ENCODE assay signal across 11 mouse cellular contexts in genomic region chr2:12329068-12329407, GRCm38 (mm10). TPM values are rescaled to one million over a fixed set of nuclear protein-coding genes. Genes with fewer than 3 reads are reported as not detected.
A peak's percentile ranks its signal among the peaks of the same experiment; 100 is the strongest.
DNase-seq lines count a peak whose midpoint lies in the region; ATAC-seq and TF ChIP-seq lines count a peak whose summit lies in the region.
"Had no signal": no experiment of that assay in that cellular context is flagged by ENCODE, and none has a peak within 500 bp of the region (broad histone marks: within the 10 kb centered on the region; RNA-seq: fewer than 3 reads in every experiment).

No protein-coding gene starts in this region.

- H3K4me2 ChIP-seq in midbrain, embryonic 13.5 days (replicated peaks), result peak overlapping the region; percentile 53
- H3K4me2 ChIP-seq in midbrain, embryonic 11.5 days, result no peak overlapping the region
- peak overlapping the region; percentile 22; the same call in 1 of the 2 replicates for H3K4me2 ChIP-seq in limb, embryonic 14.5 days (replicated peaks; ENCODE audit: low read depth, low read length, severe bottlenecking)

- no peak for ATAC-seq in midbrain, embryonic 13.5 days
- no peak for ATAC-seq in midbrain, embryonic 11.5 days (ENCODE audit: low FRiP score)
- ATAC-seq in limb, embryonic 14.5 days (ENCODE audit: low FRiP score, low read depth), result 0 out of 2 replicates have a peak, but pooled peaks have one; percentile 30
- ATAC-seq: lung, postnatal 0 days had no signal

- H3K27ac ChIP-seq in midbrain, embryonic 13.5 days, result no peak overlapping the region
- H3K27ac ChIP-seq in midbrain, embryonic 11.5 days (ENCODE audit: low read depth, low read length), result no peak overlapping the region
- 0 out of 2 replicates have a peak overlapping the region, but pooled peaks have one; percentile 15 for H3K27ac ChIP-seq in limb, embryonic 14.5 days (replicated peaks; ENCODE audit: low read depth, low read length)
- H3K27ac ChIP-seq: gastrocnemius, adult 2 months had no signal

- no peaks in the 10 kb centered on the region for H3K27me3 ChIP-seq in midbrain, embryonic 13.5 days
- H3K27me3 ChIP-seq in midbrain, embryonic 11.5 days (ENCODE audit: control insufficient read depth, insufficient read depth, low read length), result no peaks in the 10 kb centered on the region
- H3K27me3 ChIP-seq in limb, embryonic 14.5 days (ENCODE audit: control insufficient read depth, insufficient read depth, low read length), result no peaks in the 10 kb centered on the region

- peaks cover 22% of the 10 kb centered on the region for H3K4me1 ChIP-seq in midbrain, embryonic 13.5 days (replicated peaks)
- peaks cover 8% of the 10 kb centered on the region for H3K4me1 ChIP-seq in midbrain, embryonic 11.5 days (ENCODE audit: control insufficient read depth, insufficient read depth, low read length)
- peaks cover 7% of the 10 kb centered on the region; the same call in 1 of the 2 replicates for H3K4me1 ChIP-seq in limb, embryonic 14.5 days (ENCODE audit: control insufficient read depth, insufficient read depth, low read length)

- WGBS in midbrain, embryonic 13.5 days, result 33% methylated on average over 5 of the region's 5 CpGs
- WGBS in midbrain, embryonic 11.5 days, result 55% methylated on average over 5 of the region's 5 CpGs
- WGBS in limb, embryonic 14.5 days, result 13% methylated on average over 5 of the region's 5 CpGs

- H3K36me3 ChIP-seq in midbrain, embryonic 13.5 days, result no peaks in the 10 kb centered on the region
- no peaks in the 10 kb centered on the region for H3K36me3 ChIP-seq in midbrain, embryonic 11.5 days (ENCODE audit: control insufficient read depth, insufficient read depth, low read length)
- no peaks in the 10 kb centered on the region for H3K36me3 ChIP-seq in limb, embryonic 14.5 days (ENCODE audit: control insufficient read depth, insufficient read depth, low read length)

- peak; percentile 14 for DNase-seq in embryo, embryonic 10 days (ENCODE audit: low spot score)
- no peak for DNase-seq in embryo, embryonic 9.5 days (ENCODE audit: extremely low spot score)
- DNase-seq in midbrain, embryonic 11.5 days (ENCODE audit: low spot score, missing footprints), result no peak
- peak; percentile 50 for DNase-seq in limb, embryonic 14.5 days (ENCODE audit: low spot score)
- no peak for DNase-seq in adrenal gland, postnatal 25 days
- DNase-seq in spleen, postnatal 36 days (ENCODE audit: low spot score in 2 of 2), result no peak
- no peak for DNase-seq in left cerebral cortex, adult 8-10 months (ENCODE audit: low spot score in 2 of 2)
- DNase-seq: gastrocnemius, adult 2 months; heart, postnatal 14 days had no signal

- TF ChIP-seq POLR2A in limb, embryonic 14.5 days (IDR thresholded peaks at IDR 0.05; ENCODE audit: borderline replicate concordance, extremely low read depth, insufficient read depth, insufficient read length), result no peak

- no peak overlapping the region for H3K9ac ChIP-seq in midbrain, embryonic 13.5 days (replicated peaks)
- H3K9ac ChIP-seq in midbrain, embryonic 11.5 days (ENCODE audit: low read length), result no peak overlapping the region
- no peak overlapping the region for H3K9ac ChIP-seq in limb, embryonic 14.5 days (ENCODE audit: low read depth, low read length, severe bottlenecking)

- H3K4me3 ChIP-seq in midbrain, embryonic 13.5 days (replicated peaks), result no peak overlapping the region
- H3K4me3 ChIP-seq in midbrain, embryonic 11.5 days (ENCODE audit: low read depth, low read length), result no peak overlapping the region
- no peak overlapping the region for H3K4me3 ChIP-seq in limb, embryonic 14.5 days (replicated peaks; ENCODE audit: low read length)
- H3K4me3 ChIP-seq: gastrocnemius, adult 2 months had no signal

- H3K9me3 ChIP-seq in midbrain, embryonic 13.5 days, result no peaks in the 10 kb centered on the region
- H3K9me3 ChIP-seq in midbrain, embryonic 11.5 days (ENCODE audit: control insufficient read depth, low read length), result no peaks in the 10 kb centered on the region
- no peaks in the 10 kb centered on the region for H3K9me3 ChIP-seq in limb, embryonic 14.5 days (ENCODE audit: control insufficient read depth, low read length)

RNA-seq across cellular contexts. Expression of gene Itga8, which starts 27.3 kb away (rescaled TPM):
- 0.95 and 1.7 TPM in 2 replicates for polyA plus RNA-seq in midbrain, embryonic 13.5 days (2015; fragmentation: Nextera tagmentation; extraction: Ambion mirVana)
- polyA plus RNA-seq in midbrain, embryonic 11.5 days (2014; fragmentation: Nextera tagmentation; extraction: Ambion mirVana), result 2.9 and 3.4 TPM in 2 replicates
- polyA plus RNA-seq in limb, embryonic 14.5 days (2012; rRNA removed), result 10.7 and 11.3 TPM in 2 replicates
- 14.6 and 18.4 TPM in 2 replicates for polyA plus RNA-seq in limb, embryonic 14.5 days (2014; fragmentation: Nextera tagmentation; extraction: Ambion mirVana)
- 13.0 and 20.0 TPM in 2 replicates for total RNA-seq in adrenal gland, postnatal 25 days (2021)
- total RNA-seq in left cerebral cortex, adult 8-10 months (2022), result 1 to 10 TPM; 9.1 to 9.3 (median 9.2) TPM

Comparison
In these comparisons a context has a peak if more than half of its experiments do, and no peak if none do; other contexts are left out.
1. DNase-seq: peak in embryo, embryonic 10 days (single experiment) and limb, embryonic 14.5 days (single experiment); none in embryo, embryonic 9.5 days (single experiment), midbrain, embryonic 11.5 days (single experiment), adrenal gland, postnatal 25 days (single experiment), spleen, postnatal 36 days (0 of 2) and left cerebral cortex, adult 8-10 months (0 of 2).